Mouse (Mus musculus) kidney, postnatal 25 days (tissue): ENCODE measurements around the gene Frmd5.
"Not testable (repeated sequence)": the region's sequence is repeated elsewhere in the genome, so short reads cannot be mapped to it uniquely, and the experiment has no call there.

Source experiments
- DNase-seq, 2 experiments: peaks; one replicate each; pipeline ENCODE4 v3.0.0; 2021; ENCODE audit warnings: mixed read lengths in 2 of 2

Frmd5 gene

DNA sequence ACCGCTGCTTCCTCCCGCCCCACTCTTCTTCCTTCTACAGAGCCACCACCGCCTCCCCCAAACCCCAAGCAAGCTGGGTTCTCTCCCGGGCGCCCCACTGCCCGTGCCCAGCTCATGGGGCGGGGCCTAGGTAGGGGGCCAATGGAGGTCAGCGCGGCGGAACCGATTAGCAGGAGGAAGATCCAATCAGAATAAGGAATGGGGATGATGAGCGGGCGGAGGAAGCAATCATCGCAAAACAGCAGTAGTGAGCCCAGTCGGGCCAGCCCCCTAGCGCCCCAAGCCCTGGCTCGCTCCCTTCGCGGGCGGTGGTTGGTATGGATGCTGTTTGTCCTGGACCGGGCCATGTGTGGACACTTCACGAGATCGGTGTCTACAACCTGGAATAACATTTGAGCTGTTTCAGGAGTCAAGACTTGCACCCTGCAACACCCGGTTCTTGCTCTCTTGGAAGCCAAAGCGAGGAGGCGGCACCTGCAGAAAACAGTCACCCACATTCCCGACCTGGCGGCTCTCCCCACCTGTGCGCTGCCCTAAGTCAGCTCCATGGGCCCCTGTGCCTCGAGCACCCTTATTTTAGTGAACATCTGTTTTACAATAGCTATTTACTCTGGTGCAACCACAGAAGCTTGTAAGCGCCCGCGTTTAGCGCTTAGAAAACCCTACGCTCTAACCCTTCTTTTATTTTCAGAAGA is at the start of gene Frmd5:
Frmd5 (minus strand) TSS at position 129 of the 695 bp plus-strand sequence.
- DNase-seq, result peak; percentile 87 to 93

DNA sequence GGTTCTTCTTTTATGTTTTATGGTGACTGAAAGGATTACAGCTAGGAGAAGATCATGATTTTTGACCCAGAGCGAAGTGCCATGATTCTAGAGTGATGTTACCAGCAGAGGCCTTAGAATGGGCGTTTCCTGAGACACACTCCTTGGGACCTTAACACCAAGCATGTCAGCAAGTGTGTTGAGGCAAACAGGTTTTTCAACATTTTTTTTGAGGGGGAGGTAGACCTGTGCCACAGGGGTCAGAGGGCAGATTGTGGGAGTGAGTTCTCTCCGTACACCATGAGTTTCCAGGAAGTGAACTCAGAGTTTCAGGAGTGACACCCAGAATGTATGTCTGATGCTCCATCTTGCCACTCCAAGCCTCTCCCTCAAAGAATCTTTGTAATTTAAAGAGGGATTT is 47.1 kb upstream of the Frmd5 start:
- DNase-seq, result no peak

DNA sequence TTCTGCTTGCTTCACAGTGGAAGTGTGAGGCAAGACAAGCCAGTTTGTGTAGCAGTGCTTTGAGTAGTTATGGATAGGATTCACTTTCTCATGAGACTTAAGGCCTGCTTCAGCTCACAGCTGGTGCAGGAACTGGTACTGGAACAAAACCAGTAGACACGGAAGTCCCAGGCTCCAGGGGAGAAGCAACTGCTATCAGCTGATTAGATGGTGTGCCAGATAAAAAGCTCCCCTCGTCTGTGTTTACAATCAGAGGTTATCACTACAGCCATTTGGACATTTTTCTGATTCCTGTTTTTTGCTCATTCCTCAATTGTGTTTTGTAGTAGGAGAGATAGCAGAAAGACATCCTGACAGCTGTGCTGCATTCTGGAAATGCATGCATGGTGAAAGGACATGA is 45.2 kb upstream of the Frmd5 start:
- DNase-seq, result no peak

DNA sequence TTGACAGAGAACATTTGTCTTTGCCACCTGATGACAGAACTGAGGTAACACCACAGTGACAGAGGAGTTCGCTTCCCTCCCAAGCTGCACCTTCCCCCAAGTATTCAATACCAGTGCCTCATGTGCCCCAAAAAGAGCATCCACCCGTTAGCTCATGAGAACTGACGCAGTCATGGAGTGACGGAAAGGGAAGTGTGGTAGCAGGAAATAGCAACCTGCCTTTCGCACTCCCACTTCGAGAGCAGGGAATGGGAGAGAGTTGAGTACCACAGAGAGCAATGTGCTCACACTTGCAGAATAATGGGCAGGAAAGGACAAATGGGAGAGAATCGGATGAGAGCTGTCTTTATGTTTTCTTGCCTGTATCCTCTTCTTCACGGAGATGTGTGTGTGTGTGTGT is 39.2 kb upstream of the Frmd5 start:
- DNase-seq, result no peak

DNA sequence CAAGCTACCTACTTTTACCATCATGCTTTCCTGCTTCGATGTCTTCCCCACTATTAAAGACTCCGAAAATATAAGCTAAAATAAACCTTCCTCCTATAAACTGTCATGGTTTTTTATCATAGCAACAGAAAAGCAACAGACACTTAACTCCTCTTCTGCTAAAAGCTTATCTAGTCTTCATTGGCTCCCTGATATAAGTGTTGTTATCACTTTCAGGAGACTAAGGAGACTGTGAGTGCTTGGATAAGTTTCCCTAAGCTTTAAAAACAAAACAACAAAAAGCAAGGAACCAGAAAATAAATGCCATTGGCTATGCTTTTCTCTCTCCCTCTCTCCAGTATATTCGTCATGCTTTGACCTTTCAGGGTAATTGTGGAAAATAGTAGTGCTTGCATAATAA is 35.4 kb upstream of the Frmd5 start:
- no peak for DNase-seq

DNA sequence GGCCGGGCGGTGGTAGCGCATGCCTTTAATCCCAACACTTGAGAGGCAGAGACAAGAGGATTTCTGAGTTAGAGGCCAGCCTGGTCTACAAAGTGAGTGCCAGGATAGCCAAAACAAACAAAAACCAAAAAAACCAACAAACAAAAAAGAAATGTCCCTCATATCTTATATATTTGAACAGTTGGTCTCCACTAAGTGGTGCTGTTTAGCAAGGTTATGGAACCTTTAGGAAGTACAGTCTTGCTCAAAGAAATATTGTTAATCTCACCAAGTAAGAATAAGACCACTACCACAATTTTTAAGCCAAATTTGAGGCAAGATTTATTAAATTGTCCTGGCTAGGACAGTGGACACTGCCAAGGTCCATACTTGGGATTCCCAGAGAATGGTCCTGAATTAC is 34.6 kb upstream of the Frmd5 start:
- DNase-seq, result no peak

DNA sequence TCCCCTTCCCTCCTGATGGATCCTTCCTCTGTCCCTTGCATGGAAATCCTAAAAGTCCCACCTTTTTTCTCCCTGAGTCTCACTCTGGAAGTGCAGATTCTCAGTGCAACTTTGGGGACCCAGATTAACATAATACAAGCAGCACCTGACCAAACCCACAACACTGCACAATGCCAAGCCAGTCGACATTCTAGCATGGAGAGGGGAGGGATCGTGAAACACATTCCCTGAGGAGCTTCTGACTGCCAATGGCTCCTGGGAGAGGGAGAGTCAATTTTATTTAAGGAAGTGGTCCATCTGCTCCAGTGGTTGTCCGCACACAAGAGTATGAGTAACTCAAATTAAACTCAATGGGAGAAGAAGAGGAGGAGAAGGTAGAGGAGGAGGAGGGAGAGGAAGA is 28.0 kb upstream of the Frmd5 start:
- no peak for DNase-seq

DNA sequence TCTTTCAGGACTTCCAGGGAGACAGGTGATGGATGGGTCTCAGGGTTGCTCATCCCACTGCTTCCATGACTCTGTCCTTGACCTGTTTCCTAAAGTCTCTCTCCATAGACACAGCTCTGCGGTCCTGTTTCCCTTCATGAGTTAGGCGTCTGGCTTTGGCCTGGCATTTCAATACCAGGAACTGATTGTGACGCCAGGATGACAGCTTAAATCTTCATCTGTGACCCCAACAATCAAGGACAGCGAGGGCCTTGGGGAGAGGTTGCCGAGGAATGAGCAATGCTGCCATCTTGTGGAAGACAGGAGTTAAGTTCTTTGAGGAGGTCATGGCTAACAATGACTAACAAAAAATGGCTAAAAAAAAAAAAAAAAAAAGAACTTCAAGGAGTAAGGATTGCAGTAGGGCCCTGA is 25.6 kb upstream of the Frmd5 start:
- peak; percentile 38 to 43 for DNase-seq

DNA sequence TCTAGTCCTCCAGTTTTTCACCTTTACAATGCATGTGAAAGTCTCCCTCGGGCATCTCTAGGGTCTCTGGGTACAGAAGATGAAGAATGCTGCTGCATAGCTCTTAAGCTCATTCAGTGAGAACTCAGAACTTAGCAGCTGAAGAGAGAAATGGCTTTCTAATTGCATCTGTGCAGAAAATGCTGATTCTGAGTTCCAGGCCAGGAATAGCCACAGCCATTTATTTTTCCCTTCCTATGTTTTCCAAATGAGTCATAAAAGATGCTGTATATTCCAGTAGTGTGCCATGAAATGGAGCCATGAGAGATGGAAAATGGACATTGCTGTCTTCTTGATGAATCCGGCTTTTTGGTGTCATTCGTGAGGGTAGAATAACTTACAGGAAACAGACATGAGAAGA is 21.5 kb upstream of the Frmd5 start:
- no peak for DNase-seq

DNA sequence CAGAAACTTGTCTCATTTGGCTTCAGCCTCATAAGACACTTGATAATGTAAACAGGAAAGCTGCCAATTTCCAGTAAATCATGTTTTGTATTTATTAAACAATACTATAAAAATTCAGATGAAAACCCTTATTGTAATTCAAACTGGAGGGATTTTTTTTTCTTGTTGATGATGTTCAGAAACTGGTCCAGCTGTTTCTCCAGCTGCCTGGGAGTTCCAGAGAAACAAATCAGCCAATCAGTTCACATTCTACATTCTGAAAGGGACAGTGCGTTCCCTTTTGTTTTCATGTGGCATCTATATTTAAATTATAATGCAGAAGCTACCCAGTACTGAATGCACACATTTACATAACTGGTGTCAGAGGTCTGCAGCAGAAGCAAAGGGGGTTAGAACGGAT is 19.3 kb upstream of the Frmd5 start:
- DNase-seq, result no peak

DNA sequence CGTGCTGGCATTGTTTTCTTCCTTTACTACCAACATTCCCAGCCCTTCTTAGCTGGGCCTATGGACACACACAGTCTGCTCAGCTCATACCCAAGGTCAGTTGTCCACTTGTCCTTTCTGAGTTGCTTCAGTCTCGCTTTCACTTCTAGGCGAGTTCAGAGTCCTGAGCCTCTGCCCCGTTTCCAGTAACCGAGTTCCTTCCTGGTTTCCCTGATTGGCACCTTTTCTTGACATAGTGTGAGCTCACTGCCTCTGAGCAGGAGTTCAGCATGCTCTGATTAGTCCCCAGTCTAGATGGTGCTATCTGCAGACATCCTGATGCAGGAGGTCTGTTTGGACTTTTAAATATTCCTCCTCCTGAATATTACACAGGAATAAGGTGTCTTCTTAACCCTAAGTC is 17.8 kb upstream of the Frmd5 start:
- no peak for DNase-seq

DNA sequence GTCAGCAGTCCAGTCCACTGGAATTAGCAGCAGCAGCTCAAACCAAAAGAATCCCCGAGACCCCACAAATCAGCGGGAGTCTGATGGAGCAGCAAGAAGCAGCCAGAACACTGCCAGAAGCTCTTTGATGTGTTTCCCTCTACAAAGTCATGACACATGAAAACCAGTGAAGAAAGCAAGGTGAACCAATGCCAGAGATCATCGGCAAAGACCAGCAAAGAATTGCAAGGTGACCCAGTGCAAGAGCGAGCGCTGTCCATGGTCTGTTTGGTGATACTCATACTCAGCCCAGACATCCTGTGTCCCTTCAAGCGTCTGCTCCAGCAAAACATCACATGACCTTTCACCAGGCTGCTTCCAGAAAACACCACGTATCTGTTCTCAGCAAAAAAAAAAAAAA is 14.9 kb upstream of the Frmd5 start:
- DNase-seq, result no peak

DNA sequence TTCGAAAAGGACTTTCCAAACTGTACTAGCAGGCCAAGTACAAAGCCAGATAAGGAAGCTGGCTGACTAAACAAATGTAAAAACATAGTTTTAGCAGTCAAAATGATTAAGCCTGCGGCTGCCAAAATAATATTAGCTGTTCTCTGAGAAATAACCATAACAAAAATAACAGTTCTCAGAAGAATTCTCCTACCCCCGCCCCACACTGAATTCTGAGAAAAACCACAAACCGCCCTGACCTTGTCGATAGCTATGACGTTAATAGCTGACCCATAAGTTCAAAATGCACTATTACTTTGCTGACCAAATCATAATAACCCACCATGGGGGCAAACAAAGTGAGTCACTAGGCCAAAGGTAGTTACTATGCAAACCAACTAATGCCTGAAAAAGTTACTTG is 4.0 kb upstream of the Frmd5 start:
- not testable (repeated sequence) for DNase-seq

DNA sequence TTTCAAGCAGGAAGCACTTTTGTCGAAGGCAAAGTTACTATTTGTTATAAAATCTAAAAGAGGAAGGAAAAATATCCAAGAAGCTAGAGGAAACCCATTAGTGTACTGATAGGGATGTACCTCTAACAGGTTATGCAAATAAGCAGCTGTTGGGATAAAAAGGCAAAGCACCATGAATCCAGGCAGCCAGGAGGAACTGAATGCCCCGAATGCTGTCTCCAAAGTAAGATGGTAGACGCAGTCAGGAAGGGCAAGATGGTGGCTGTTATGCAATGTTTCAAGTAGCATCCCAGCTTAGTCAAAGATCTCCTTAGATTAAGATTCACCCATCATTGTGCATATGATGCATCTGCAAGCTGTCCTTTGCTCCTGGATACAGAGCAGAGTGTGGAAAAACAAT is 2.2 kb upstream of the Frmd5 start:
- no peak for DNase-seq

DNA sequence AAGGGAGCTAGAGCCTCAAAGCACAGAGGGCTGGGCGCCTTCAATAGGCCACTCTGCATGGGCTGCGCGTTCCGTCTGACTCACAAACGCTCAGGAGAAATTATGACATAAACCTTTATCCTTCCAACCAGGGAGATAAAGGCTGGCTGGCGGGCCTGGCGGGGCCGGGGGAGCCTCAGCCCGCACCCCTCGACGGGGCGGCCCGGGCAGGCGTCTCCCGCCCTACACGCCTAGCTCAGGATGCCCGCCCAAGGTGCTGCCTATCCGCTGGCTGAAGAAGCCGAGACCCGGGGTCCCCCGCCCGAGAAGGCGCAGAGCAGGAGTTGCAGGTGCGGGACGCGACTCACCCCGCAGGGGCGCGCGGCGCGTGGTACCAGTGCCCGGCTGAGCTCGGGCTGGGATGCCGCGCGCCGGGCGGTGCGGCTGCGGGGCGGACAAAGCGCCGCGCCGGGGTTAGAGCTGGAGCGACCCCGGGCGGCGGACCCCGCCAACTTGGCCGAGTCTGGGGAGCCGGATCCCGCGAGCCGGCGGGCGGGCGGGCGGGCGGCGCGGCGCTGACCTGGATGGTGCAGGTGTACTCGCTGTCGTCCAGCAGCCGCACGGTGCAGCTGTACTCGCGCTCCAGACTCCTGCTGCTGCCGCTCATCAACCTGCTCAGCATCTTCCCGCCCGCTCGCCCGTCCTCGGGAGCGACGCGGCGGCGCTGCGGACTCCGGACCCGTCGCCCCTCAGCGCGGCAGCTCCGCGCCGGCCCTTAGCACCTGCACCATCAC is 530 bp downstream of the Frmd5 start:
- peak in 1 of 2 experiments; percentile 32 for DNase-seq

DNA sequence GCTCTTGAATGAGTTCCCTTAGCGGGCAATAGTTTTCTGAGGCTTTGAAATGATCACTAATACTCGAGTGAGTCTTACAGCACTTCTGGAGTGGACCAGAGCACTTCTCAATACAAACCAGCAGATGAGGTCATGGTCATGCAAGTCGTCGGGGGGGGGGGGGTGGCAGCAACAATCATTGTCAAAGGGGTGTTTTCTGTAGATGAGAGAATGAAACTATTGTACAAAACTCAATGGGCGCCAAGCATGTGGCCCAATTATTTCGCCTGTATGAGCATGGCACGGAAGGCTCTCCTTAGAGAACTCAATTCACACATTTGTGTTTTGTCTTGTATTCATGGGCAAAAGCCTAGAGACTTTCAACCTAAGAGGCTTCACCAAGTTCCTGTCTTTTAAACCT is 7.8 kb downstream of the Frmd5 start:
- no peak for DNase-seq

DNA sequence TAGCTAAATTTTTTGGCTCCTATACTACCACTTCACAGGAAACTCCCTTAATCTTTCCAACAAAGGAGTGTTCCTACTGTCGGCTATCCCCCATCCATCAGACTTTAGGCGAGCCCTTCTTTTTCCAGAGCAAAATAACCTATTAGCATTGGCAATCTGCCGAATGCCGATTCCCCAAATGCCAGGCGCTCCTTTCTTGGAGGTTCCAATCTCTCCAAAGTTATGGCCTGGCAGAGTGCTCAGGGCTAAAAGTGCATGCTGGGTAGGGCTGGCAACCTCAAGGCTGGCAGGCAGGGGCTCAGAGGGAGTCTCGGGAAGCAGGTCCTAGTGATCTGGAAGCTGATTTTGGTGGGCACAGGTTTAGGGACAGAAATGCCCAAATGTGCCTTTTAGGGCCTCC is 10.9 kb downstream of the Frmd5 start:
- DNase-seq, result no peak

DNA sequence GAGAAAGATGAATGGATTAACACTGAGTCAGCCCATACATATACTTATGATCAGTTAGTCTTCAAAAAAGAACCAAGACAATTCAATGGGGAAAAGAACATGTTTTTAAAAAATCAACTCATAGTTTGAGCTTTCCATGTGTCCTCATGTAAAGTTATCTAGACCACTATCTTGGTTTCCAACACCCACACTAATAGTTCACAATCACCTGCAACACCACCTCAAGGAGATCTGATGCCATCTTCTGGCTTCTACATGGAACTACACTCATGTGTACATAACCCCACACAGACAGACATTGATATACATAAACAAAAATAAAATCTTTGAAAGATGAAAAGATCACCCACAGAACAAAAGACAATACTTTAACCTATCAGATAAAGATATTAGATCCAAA is 17.1 kb downstream of the Frmd5 start:
- DNase-seq, result no peak

DNA sequence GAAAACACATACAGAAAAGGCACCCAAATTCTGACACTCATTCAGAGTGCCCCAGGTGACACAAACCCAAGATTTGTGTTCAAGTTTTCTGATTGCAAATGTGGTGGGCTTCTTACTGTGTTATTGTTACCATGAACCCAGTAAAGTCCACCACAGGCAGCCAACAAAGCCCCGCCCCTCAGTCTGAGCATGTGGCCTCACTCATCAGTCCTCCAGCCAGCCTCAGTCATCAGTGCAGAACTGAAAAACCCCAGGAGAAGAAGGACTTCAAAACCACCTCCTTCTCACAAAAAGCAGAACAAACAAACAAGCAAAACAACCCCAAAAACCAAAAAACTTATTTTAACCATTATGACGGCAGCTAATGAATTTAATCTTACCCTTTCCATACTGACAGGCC is 18.5 kb downstream of the Frmd5 start:
- no peak for DNase-seq

DNA sequence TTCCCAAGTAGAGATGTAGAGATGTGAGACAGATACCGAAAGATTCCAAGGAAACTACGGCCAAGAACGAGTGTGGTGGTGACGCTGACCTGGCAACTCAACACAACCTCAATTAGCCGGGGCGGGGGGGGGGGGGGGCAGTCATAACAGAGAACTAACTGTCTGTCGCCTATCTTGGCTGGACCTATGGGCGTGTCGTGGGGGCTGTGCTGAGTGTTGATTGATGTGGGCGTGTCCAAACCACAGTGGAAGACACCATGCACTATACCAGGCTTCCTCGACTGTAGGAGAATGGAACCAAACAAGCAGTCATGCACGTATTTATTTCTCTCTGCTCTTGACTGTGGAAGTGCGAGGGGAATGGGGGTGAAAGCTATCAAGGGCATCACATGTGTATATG is 19.1 kb downstream of the Frmd5 start:
- no peak for DNase-seq

DNA sequence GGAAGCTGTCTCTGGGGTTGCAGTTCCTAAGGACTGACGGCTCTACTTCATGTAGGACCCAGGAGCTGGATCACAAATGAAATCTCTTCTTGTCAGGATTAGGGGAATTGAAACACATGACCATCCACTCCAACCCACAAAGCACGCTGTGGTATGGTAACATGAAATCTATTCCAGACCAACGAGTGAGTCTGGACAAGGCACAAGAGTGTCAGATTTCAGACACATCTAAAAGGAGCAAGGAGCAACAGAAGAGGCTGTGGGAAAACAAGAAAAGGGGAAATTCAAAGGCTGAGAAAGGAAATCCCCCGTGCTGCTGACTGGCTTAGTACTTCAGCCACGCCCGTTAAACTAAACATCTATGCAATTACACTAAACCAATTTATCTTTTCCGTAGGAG is 19.6 kb downstream of the Frmd5 start:
- DNase-seq, result no peak

DNA sequence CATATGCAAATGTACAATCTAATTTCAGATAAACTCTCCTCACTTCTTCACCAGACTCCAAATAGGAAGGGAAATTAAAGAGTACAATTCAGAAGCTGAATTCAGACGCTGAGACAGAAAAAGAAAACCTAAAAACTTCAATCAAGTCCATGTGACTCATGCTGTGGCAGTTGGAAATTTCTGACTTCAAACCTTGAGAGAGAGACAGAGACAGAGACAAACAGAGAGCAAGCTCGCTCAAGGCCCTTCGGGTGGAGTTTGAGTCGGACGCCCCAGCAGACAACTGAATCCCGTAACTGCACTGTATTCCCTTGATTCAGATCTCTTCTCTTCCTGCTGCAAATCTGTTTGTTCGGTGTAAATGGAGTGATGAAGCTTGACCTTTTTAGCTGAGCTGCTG is 30.7 kb downstream of the Frmd5 start:
- DNase-seq, result no peak

DNA sequence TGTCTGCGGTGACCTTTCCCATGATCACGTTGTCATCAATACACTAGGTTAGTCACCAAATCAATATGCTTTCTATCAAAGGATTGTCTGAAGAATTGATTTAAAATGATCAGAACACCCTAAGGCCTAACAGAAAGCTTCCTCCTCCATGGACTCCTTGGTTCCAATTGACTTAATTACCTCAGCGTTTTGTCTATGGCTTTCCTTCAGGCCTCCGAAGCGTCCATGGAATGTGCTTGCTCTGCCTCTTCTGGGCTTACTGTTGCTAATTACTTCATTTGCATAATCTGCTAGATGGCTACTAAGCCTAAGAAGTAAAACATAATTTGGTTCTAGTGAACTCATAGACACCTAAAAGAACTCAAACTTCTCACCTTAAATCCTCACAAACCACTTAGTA is 42.0 kb downstream of the Frmd5 start:
- no peak for DNase-seq

DNA sequence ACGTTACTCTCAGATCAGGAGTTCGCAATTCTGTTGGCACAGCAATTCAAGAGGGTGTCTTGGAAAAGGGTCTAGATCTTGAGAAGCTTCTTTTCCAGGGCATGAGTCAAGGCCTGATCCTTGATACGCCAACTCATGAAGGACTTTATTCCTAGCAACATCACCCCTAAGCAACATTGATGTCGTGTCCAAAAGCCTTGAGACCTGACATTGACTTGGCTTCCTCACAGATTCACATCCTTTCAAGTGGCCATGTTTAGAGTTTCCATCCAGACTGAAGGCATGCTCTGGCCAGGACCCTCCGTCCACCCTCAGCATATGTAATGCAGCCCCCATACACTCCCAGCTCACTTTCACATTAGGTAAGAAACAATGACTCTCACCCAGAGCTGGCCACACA is 45.0 kb downstream of the Frmd5 start:
- no peak for DNase-seq

DNA sequence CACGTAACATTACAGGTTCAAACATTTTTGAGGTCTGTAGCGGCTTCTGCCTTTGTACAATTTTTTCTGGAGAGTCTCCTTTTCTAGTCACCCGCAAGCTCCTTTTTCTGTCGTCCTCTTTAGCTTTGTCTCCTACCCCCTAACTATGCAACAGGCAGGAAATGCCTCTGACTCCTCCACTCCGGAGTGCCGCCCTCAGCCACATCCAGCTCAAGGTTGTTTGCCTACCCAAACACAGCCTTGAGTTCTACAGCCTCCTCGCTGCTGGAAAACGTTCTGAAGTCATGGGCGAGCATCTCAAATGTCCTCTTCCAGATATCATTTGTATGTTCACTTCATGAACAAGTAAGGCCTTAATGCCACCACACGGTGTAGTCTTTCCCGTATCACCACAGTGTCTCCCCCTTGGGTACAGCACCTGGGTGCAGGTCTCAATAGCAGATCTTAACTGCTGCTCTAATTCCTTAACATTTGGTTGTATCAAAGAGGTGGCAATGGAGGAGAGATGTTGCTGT is 45.5 kb downstream of the Frmd5 start:
- DNase-seq, result no peak
